Mouse (Mus musculus): Measurements from ENCODE around the gene Olfr700. TPM values are rescaled to one million over a fixed set of nuclear protein-coding genes. Genes with fewer than 3 reads are reported as not detected.
"Not testable (repeated sequence)": the region's sequence is repeated elsewhere in the genome, so short reads cannot be mapped to it uniquely, and the experiment has no call there.

The Olfr700 gene
- polyA plus RNA-seq (2016; fragmentation: Nextera tagmentation; extraction: Ambion mirVana) = not detected in 2 replicates

- Histone ChIP-seq H3K4me3 (no peak within 1 kb of the TSS), H3K9me3 (replicated peaks) (no peaks in the 10 kb centered on the region), H3K27me3 (ENCODE audit: low read depth, poor library complexity, severe bottlenecking) (no peaks in the 10 kb centered on the region), H3K36me3 (no peaks in the 10 kb centered on the region), H3K4me1 (no peaks in the 10 kb centered on the region), H3K27ac (replicated peaks) (no peak within 1 kb of the TSS)
- WGBS = 91% methylated on average over 1 of the region's 1 CpGs
- no peak for DNase-seq (ENCODE audit: low spot score)
Observed at GRCm38 (mm10) chr7:106808734-106809133, at the start of gene Olfr700. Gene Olfr700, minus strand, starts transcription at chr7:106808834.

DNA sequence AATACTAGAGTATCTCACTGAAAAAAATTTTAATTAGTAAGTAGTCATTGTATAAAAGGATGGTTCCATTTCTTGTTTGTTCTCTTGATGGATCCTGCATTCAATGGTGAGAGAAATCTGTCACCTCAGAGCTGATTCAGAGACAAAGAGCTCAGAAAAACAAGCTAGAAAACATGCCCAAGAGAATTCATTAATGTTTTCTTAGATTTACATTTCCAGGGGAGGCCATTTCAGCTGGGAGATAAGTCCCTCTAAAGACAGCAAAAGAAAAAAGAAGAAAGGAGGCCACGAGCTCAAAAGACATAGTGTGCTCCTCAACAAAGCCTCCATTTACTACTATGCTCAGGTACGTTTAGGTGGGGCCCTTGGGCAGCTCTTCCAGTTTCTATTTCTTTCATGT lies 34.4 kb upstream of the Olfr700 start, which contains the start of gene Olfr703:
Gene Olfr703 (plus strand): TSS at position 301 of the 400 bp plus-strand sequence.
- H3K27ac ChIP-seq (replicated peaks) = no peak within 1 kb of the TSS
- no peaks in the 10 kb centered on the region for H3K36me3 ChIP-seq
- H3K27me3 ChIP-seq (ENCODE audit: low read depth, poor library complexity, severe bottlenecking) = no peaks in the 10 kb centered on the region
- 61% methylated on average over 2 of the region's 2 CpGs for WGBS
- no peaks in the 10 kb centered on the region for H3K9me3 ChIP-seq (replicated peaks)
- H3K4me3 ChIP-seq = no peak within 1 kb of the TSS
- no peaks in the 10 kb centered on the region for H3K4me1 ChIP-seq
- DNase-seq (ENCODE audit: low spot score) = no peak

DNA sequence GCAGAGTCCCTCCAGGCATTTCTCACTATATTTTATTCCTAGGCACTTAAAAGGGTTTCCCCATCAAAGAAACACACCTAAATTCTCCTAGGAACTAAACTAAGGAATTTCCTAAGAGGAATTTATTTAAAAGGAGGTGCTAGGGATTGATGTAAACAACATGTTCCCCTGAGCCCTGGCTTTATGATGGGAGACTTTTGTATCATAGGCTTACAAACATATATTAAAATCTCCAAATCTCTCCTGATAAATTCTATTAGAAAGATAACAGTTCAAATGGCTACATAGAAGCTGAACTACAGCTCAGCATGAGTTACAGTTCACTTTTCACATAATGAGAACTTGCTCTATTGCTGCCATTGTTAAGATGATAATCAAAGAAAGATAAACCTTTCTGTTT lies 25.2 kb upstream of the Olfr700 start, which contains the start of gene Olfr702:
Gene Olfr702 (minus strand): TSS at position 101 of the 400 bp plus-strand sequence.
- H3K36me3 ChIP-seq = no peaks in the 10 kb centered on the region
- no peaks in the 10 kb centered on the region for H3K4me1 ChIP-seq
- H3K9me3 ChIP-seq (replicated peaks) = no peaks in the 10 kb centered on the region
- no peaks in the 10 kb centered on the region for H3K27me3 ChIP-seq (ENCODE audit: low read depth, poor library complexity, severe bottlenecking)
- no peak within 1 kb of the TSS for H3K4me3 ChIP-seq
- DNase-seq (ENCODE audit: low spot score) = no peak
- no peak within 1 kb of the TSS for H3K27ac ChIP-seq (replicated peaks)

DNA sequence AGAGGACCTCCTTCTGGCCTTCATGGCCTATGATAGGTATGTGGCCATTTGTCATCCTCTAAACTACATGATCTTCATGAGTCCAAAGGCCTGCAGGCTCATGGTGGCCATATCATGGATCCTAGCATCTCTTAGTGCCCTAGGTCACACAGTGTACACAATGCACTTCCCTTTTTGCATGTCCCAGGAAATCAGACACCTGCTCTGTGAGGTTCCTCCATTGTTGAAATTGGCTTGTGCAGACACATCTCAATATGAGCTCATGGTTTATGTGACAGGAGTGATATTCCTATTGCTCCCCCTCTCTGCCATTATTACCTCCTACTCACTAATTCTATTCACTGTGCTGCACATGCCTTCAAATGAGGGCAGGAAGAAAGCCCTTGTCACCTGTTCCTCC lies 9.8 kb upstream of the Olfr700 start:
- H3K4me3 ChIP-seq = no peak overlapping the region
- no peaks in the 10 kb centered on the region for H3K36me3 ChIP-seq
- no peaks in the 10 kb centered on the region for H3K9me3 ChIP-seq (replicated peaks)
- H3K27ac ChIP-seq (replicated peaks) = no peak overlapping the region
- no peak for DNase-seq (ENCODE audit: low spot score)
- H3K4me1 ChIP-seq = no peaks in the 10 kb centered on the region
- H3K27me3 ChIP-seq (ENCODE audit: low read depth, poor library complexity, severe bottlenecking) = no peaks in the 10 kb centered on the region

GRCm38 (mm10) chr7:106815775-106816174 lies 7.1 kb upstream of the Olfr700 start:
- H3K27ac ChIP-seq (replicated peaks) = no peak overlapping the region
- H3K9me3 ChIP-seq (replicated peaks) = no peaks in the 10 kb centered on the region
- H3K27me3 ChIP-seq (ENCODE audit: low read depth, poor library complexity, severe bottlenecking) = no peaks in the 10 kb centered on the region
- H3K4me1 ChIP-seq = no peaks in the 10 kb centered on the region
- H3K4me3 ChIP-seq = no peak overlapping the region
- 78% methylated on average over 2 of the region's 2 CpGs for WGBS
- DNase-seq (ENCODE audit: low spot score) = no peak
- H3K36me3 ChIP-seq = no peaks in the 10 kb centered on the region

GRCm38 (mm10) chr7:106813829-106814228 lies 5.2 kb upstream of the Olfr700 start, which contains the start of gene Olfr701:
Gene Olfr701, plus strand, starts transcription at chr7:106814129.
- 77% methylated on average over 2 of the region's 2 CpGs for WGBS

DNA sequence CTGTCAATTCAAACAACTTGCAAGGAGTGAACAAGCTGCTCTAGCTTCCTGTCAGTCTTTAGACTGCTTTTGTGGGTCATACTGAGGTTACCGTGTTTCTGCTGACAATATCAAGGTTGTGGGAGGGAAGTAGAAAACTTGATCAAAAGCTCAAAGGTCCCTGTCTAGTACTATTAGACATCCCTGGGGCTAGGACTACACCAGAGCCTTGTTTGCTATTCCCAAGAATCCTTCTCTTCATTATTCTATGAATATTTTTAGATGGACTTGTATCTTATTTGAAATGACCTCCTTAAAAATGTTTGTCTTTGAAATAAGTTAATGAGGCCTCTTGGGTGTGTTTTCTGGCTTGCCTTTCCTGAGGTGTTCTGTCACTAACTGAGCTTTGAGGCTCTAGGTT lies 15.5 kb downstream of the Olfr700 start, which contains the start of gene Olfr699:
Gene Olfr699 (minus strand): TSS at position 101 of the 400 bp plus-strand sequence.
- Histone ChIP-seq H3K27ac (replicated peaks) (no peak within 1 kb of the TSS), H3K27me3 (ENCODE audit: low read depth, poor library complexity, severe bottlenecking) (no peaks in the 10 kb centered on the region), H3K36me3 (no peaks in the 10 kb centered on the region), H3K9me3 (replicated peaks) (peaks cover 4% of the 10 kb centered on the region; the same call in 1 of the 2 replicates), H3K4me3 (no peak within 1 kb of the TSS), H3K4me1 (no peaks in the 10 kb centered on the region)
- DNase-seq (ENCODE audit: low spot score) = no peak
- WGBS = 91% methylated on average over 1 of the region's 1 CpGs

More at GRCm38 (mm10) chr7:106813829-106814228, 5.2 kb upstream of the Olfr700 start, which contains the start of gene Olfr701:
- no peak for DNase-seq (ENCODE audit: low spot score)
- no peaks in the 10 kb centered on the region for H3K4me1 ChIP-seq
- no peaks in the 10 kb centered on the region for H3K9me3 ChIP-seq (replicated peaks)
- H3K27me3 ChIP-seq (ENCODE audit: low read depth, poor library complexity, severe bottlenecking) = no peaks in the 10 kb centered on the region
- H3K4me3 ChIP-seq = no peak within 1 kb of the TSS
- no peaks in the 10 kb centered on the region for H3K36me3 ChIP-seq
- H3K27ac ChIP-seq (replicated peaks) = no peak within 1 kb of the TSS

GRCm38 (mm10) chr7:106788330-106788729 lies 20.3 kb downstream of the Olfr700 start:
- no peaks in the 10 kb centered on the region for H3K36me3 ChIP-seq
- H3K4me3 ChIP-seq = no peak overlapping the region
- H3K9me3 ChIP-seq (replicated peaks) = no peaks in the 10 kb centered on the region
- no peak for DNase-seq (ENCODE audit: low spot score)
- H3K27ac ChIP-seq (replicated peaks) = no peak overlapping the region
- H3K4me1 ChIP-seq = no peaks in the 10 kb centered on the region
- no peaks in the 10 kb centered on the region for H3K27me3 ChIP-seq (ENCODE audit: low read depth, poor library complexity, severe bottlenecking)

GRCm38 (mm10) chr7:106761008-106761407 lies 47.6 kb downstream of the Olfr700 start:
- H3K27me3 ChIP-seq (ENCODE audit: low read depth, poor library complexity, severe bottlenecking); H3K4me3 ChIP-seq; H3K36me3 ChIP-seq; H3K27ac ChIP-seq (replicated peaks); H3K9me3 ChIP-seq (replicated peaks); H3K4me1 ChIP-seq; DNase-seq (ENCODE audit: low spot score): not testable (repeated sequence)
- 90% methylated on average over 2 of the region's 2 CpGs for WGBS

GRCm38 (mm10) chr7:106758800-106759199 lies 49.8 kb downstream of the Olfr700 start:
- no peaks in the 10 kb centered on the region for H3K36me3 ChIP-seq
- H3K4me1 ChIP-seq = no peaks in the 10 kb centered on the region
- H3K27ac ChIP-seq (replicated peaks) = no peak overlapping the region
- H3K27me3 ChIP-seq (ENCODE audit: low read depth, poor library complexity, severe bottlenecking) = no peaks in the 10 kb centered on the region
- H3K4me3 ChIP-seq = no peak overlapping the region
- 93% methylated on average over 2 of the region's 2 CpGs for WGBS
- peaks cover 7% of the 10 kb centered on the region; the same call in 1 of the 2 replicates for H3K9me3 ChIP-seq (replicated peaks)
- DNase-seq (ENCODE audit: low spot score) = no peak

Other genes starting within 250 kb of the Olfr700 start
- gene Olfr693, start 128.2 kb downstream of the Olfr700 start, polyA plus RNA-seq (2016; fragmentation: Nextera tagmentation; extraction: Ambion mirVana) = not detected in 2 replicates
- not detected in 2 replicates for gene Olfr694, start 117.0 kb downstream of the Olfr700 start, polyA plus RNA-seq (2016; fragmentation: Nextera tagmentation; extraction: Ambion mirVana)
- gene Olfr695, start 92.4 kb downstream of the Olfr700 start, polyA plus RNA-seq (2016; fragmentation: Nextera tagmentation; extraction: Ambion mirVana) = not detected in 2 replicates
- not detected in 2 replicates for gene Olfr697, start 66.4 kb downstream of the Olfr700 start, polyA plus RNA-seq (2016; fragmentation: Nextera tagmentation; extraction: Ambion mirVana)
- not detected in 2 replicates for gene Olfr698, start 53.4 kb downstream of the Olfr700 start, polyA plus RNA-seq (2016; fragmentation: Nextera tagmentation; extraction: Ambion mirVana)
- not detected in 2 replicates for gene Olfr699, start 15.6 kb downstream of the Olfr700 start, polyA plus RNA-seq (2016; fragmentation: Nextera tagmentation; extraction: Ambion mirVana)
- gene Olfr701, start 5.3 kb upstream of the Olfr700 start, polyA plus RNA-seq (2016; fragmentation: Nextera tagmentation; extraction: Ambion mirVana) = not detected in 2 replicates
- not detected in 2 replicates for gene Olfr702, start 25.1 kb upstream of the Olfr700 start, polyA plus RNA-seq (2016; fragmentation: Nextera tagmentation; extraction: Ambion mirVana)
- gene Olfr703, start 34.5 kb upstream of the Olfr700 start, polyA plus RNA-seq (2016; fragmentation: Nextera tagmentation; extraction: Ambion mirVana) = not detected in 2 replicates
- not detected in 2 replicates for gene Olfr704, start 54.4 kb upstream of the Olfr700 start, polyA plus RNA-seq (2016; fragmentation: Nextera tagmentation; extraction: Ambion mirVana)
- gene Olfr705, start 68.1 kb upstream of the Olfr700 start, polyA plus RNA-seq (2016; fragmentation: Nextera tagmentation; extraction: Ambion mirVana) = not detected in 2 replicates
- gene Olfr706, start 79.3 kb upstream of the Olfr700 start, polyA plus RNA-seq (2016; fragmentation: Nextera tagmentation; extraction: Ambion mirVana) = not detected in 2 replicates
- not detected in 2 replicates for gene Olfr707, start 92.4 kb upstream of the Olfr700 start, polyA plus RNA-seq (2016; fragmentation: Nextera tagmentation; extraction: Ambion mirVana)
- gene Olfr1532-ps1, start 99.2 kb upstream of the Olfr700 start, polyA plus RNA-seq (2016; fragmentation: Nextera tagmentation; extraction: Ambion mirVana) = not detected in 2 replicates
- not detected in 2 replicates for gene Olfr709-ps1, start 123.4 kb upstream of the Olfr700 start, polyA plus RNA-seq (2016; fragmentation: Nextera tagmentation; extraction: Ambion mirVana)
- gene Olfr710, start 139.5 kb upstream of the Olfr700 start, polyA plus RNA-seq (2016; fragmentation: Nextera tagmentation; extraction: Ambion mirVana) = not detected in 2 replicates
- not detected in 2 replicates for gene Olfr6, start 155.1 kb upstream of the Olfr700 start, polyA plus RNA-seq (2016; fragmentation: Nextera tagmentation; extraction: Ambion mirVana)
- gene Olfr711, start 166.6 kb upstream of the Olfr700 start, polyA plus RNA-seq (2016; fragmentation: Nextera tagmentation; extraction: Ambion mirVana) = not detected in 2 replicates
- not detected in 2 replicates for gene Olfr2, start 197.2 kb upstream of the Olfr700 start, polyA plus RNA-seq (2016; fragmentation: Nextera tagmentation; extraction: Ambion mirVana)
- not detected in 2 replicates for gene Olfr713, start 222.3 kb upstream of the Olfr700 start, polyA plus RNA-seq (2016; fragmentation: Nextera tagmentation; extraction: Ambion mirVana)